Mouse (Mus musculus): Measurements from ENCODE around the gene Trank1. TPM values are rescaled to one million over a fixed set of nuclear protein-coding genes. Genes with fewer than 3 reads are reported as not detected.
A peak's percentile ranks its signal among the peaks of the same experiment; 100 is the strongest.

Trank1 gene
- polyA plus RNA-seq, 1 experiment from 2014 or later: not detected

DNA sequence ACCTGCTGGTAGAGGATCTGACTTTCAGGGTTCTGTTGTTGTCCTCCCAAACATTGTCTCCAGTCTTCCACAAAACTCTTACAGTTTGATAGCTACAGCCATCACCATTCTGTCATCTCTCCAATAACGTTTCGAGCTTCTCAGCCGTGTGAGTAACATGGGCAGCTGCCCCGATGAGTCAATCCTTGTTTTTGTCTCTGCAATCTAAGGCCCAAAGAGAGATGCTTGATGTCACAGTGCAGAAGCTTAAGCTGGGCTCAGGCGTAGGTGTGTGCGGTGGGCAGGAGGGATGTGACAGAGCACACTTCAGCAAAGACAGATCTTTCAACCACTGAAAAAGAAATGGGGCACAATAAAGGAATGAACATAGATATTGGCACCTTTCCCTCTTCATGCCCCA, 7.5 kb upstream of the Trank1 start:
- peaks cover under 1% of the 10 kb centered on the region; the same call in 1 of the 2 replicates for H3K27me3 ChIP-seq
- H3K9me3 ChIP-seq (replicated peaks): no peaks in the 10 kb centered on the region
- H3K4me1 ChIP-seq (replicated peaks): no peaks in the 10 kb centered on the region
- no peak overlapping the region for H3K9ac ChIP-seq
- H3K27ac ChIP-seq: no peak overlapping the region
- H3K36me3 ChIP-seq: no peaks in the 10 kb centered on the region
- ATAC-seq (replicated peaks; ENCODE audit: insufficient number of reproducible peaks, insufficient read depth, low FRiP score, low read depth): no peak
- H3K4me3 ChIP-seq: no peak overlapping the region
- WGBS: 85% methylated on average over 6 of the region's 6 CpGs
- H3K4me2 ChIP-seq: no peak overlapping the region

DNA sequence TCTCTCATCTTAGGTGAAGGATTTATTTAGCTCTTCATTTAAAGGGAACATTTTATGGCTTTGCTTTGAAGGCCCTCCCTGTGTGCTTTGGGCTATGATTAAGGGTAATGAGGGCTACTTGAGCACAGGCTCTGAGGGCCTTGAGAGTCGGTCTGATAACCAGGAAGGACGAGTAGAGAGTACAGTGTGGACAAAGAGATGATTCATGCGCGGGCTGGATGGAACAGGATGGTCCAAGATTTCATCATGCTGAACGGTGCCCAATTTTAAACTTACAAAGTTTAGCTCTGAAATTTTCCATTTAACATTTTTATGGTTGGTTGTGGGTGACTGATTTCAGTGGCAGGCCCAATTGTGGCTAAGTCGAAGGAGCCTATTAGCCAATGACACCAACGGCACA, 5.4 kb upstream of the Trank1 start:
- Histone ChIP-seq H3K9ac (no peak overlapping the region), H3K4me3 (no peak overlapping the region), H3K4me1 (replicated peaks) (no peaks in the 10 kb centered on the region), H3K27ac (no peak overlapping the region), H3K27me3 (peaks cover 21% of the 10 kb centered on the region), H3K4me2 (no peak overlapping the region), H3K9me3 (replicated peaks) (0 out of 2 replicates have a peak, but pooled peaks cover 2% of the 10 kb centered on the region), H3K36me3 (no peaks in the 10 kb centered on the region)
- ATAC-seq (replicated peaks; ENCODE audit: insufficient number of reproducible peaks, insufficient read depth, low FRiP score, low read depth): no peak
- WGBS: 78% methylated on average over 7 of the region's 7 CpGs

DNA sequence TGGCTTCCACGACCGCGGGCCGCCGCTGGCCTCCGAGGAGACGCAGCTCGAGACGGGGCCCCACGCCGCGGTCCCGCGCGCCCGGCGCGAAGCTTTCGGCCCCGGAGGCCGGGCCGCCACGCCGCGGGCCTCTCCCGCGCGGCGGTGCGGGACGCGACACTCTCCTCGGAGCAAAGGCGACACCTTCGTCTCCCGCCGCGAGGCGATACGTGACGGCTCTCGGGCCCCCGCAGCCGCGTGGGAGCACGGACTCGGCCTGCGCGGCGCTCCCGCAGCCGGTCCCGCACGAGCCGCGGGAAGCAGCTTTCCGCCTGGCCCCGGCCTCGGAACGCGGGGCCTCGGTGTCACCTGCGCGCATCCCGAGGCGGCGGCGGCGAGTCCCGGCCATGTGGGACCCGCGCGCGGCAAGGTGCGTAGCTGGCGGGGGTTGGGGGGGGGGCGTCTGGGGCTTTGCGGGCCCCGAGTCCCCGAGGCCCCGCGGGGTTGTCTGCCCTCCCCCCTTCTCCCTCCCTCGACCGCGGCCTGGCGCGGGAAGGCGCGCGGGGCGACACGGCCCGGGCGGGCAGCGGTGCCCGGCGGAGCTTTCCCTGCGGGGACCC, 403 bp downstream of the Trank1 start:
- peaks cover 61% of the 10 kb centered on the region for H3K27me3 ChIP-seq
- H3K4me2 ChIP-seq: peak overlapping the region; percentile 90
- 3% methylated on average over 69 of the region's 98 CpGs for WGBS
- peak overlapping the region; percentile 52 for H3K4me3 ChIP-seq
- H3K9ac ChIP-seq: 0 out of 2 replicates have a peak overlapping the region, but pooled peaks have one; percentile 3
- 0 out of 2 replicates have a peak, but pooled peaks cover 2% of the 10 kb centered on the region for H3K9me3 ChIP-seq (replicated peaks)
- H3K4me1 ChIP-seq (replicated peaks): peaks cover 16% of the 10 kb centered on the region
- no peak; the same call in 1 of the 2 replicates for ATAC-seq (replicated peaks; ENCODE audit: insufficient number of reproducible peaks, insufficient read depth, low FRiP score, low read depth)
- no peak overlapping the region for H3K27ac ChIP-seq
- no peaks in the 10 kb centered on the region for H3K36me3 ChIP-seq

DNA sequence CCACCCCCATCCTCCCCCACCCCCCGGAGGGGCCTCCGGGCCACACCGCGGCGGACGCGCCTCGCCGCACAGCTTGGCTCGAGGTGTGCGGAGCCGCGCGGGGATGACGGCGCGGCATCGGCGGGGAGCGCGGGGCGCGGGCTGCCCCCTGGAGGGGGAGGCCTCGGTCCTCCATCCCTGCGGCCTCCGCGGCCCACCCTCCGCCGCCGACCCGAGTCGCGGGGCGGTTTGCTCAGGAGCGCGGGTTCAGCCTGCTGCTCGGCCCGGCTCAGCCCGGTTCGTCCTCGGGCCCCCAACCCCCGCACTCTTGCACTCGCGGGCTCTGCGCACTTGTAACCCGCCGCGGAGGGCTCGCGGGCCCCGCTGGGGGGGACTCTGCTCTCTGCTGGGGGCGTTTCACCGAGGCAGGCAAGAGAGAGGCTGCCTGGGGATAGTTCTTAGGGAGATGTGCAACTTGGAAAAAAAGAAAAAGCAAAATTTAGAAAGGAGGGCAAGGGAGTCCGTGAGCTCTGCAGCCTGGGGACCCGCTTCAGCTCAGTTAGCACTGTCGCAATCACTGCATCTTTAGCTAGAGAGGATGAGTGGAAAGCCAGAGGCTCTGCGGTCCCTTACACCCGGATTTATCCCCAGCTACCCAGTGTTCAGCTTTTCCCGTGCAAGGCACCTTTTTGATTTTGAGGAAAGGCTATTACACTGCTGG, 1.1 kb downstream of the Trank1 start:
- Histone ChIP-seq H3K4me1 (replicated peaks) (peaks cover 16% of the 10 kb centered on the region), H3K9me3 (replicated peaks) (0 out of 2 replicates have a peak, but pooled peaks cover 2% of the 10 kb centered on the region), H3K4me3 (peak overlapping the region; percentile 52), H3K36me3 (no peaks in the 10 kb centered on the region), H3K9ac (0 out of 2 replicates have a peak overlapping the region, but pooled peaks have one; percentile 3), H3K27me3 (peaks cover 61% of the 10 kb centered on the region), H3K27ac (no peak overlapping the region), H3K4me2 (peak overlapping the region; percentile 90)
- WGBS: under 1% methylated on average over 43 of the region's 59 CpGs
- 0 out of 2 replicates have a peak, but pooled peaks have one; percentile 7 for ATAC-seq (replicated peaks; ENCODE audit: insufficient number of reproducible peaks, insufficient read depth, low FRiP score, low read depth)

DNA sequence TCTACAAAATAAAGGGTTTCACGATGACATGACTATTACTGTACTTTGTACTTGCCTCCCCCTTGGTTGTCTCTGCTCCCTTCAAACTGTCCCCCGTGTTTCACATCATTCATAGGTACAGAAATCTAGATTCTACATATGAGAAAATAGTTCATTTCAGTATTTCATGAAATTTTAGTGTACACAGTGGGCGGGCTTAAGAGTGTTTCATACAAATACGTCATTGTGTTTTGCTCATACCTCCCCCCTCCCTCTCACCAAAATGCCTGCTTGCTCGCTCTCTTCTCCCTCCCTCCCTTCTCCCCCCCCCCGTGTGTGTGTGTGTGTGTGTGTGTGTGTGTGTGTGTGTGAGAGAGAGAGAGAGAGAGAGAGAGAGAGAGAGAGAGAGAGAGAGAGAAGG, 1.8 kb downstream of the Trank1 start:
- Histone ChIP-seq H3K4me3 (peak overlapping the region; percentile 52; the same call in 1 of the 2 replicates), H3K36me3 (no peaks in the 10 kb centered on the region), H3K27me3 (peaks cover 61% of the 10 kb centered on the region), H3K27ac (no peak overlapping the region), H3K9ac (no peak overlapping the region), H3K4me2 (no peak overlapping the region), H3K9me3 (replicated peaks) (0 out of 2 replicates have a peak, but pooled peaks cover 2% of the 10 kb centered on the region), H3K4me1 (replicated peaks) (peaks cover 16% of the 10 kb centered on the region)
- WGBS: 14% methylated on average over 5 of the region's 6 CpGs
- ATAC-seq (replicated peaks; ENCODE audit: insufficient number of reproducible peaks, insufficient read depth, low FRiP score, low read depth): no peak

DNA sequence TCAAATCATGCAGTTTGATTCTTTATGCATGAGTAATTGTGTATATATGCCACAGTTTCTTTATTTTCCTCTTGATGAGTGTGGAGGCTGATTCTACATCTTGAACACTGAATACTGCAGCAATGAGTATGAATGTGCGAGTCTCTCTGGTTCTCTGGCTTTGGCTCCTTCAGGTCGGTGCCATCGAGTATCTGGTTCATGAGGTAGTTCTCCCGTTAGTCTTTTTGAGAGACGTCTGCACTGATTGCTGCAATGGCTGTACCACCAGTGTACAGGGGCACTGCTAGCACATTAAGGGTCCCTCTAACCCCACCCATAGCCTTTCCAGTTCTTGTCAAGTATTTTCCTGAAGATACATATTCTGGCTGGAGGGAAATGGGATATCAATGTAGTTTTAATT, 2.3 kb downstream of the Trank1 start:
- Histone ChIP-seq H3K9ac (no peak overlapping the region), H3K27me3 (peaks cover 61% of the 10 kb centered on the region), H3K4me1 (replicated peaks) (peaks cover 16% of the 10 kb centered on the region), H3K4me2 (no peak overlapping the region), H3K36me3 (no peaks in the 10 kb centered on the region), H3K4me3 (no peak overlapping the region), H3K27ac (no peak overlapping the region), H3K9me3 (replicated peaks) (0 out of 2 replicates have a peak, but pooled peaks cover 2% of the 10 kb centered on the region)
- 19% methylated on average over 5 of the region's 5 CpGs for WGBS
- ATAC-seq (replicated peaks; ENCODE audit: insufficient number of reproducible peaks, insufficient read depth, low FRiP score, low read depth): no peak

DNA sequence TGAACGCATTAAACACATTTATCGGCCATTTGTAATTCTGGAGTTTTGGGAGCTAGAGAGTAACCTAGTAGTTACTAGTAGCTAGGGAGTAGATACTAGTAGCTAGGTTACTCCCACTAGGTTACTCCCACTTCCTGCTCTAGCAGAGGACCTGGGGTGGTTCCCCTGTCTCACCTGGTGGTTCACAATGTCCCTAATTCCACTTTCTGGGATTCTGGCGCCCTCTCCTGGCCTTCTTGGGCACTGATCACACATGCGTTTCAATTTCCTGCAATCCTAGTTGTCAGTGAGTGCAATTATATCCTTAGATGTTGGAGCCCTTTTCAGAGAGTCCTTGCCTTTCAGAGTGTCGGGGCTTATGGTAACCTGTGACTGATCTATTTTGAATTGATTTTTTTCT, 2.7 kb downstream of the Trank1 start:
- 34% methylated on average over 5 of the region's 5 CpGs for WGBS
- peaks cover 60% of the 10 kb centered on the region for H3K27me3 ChIP-seq

DNA sequence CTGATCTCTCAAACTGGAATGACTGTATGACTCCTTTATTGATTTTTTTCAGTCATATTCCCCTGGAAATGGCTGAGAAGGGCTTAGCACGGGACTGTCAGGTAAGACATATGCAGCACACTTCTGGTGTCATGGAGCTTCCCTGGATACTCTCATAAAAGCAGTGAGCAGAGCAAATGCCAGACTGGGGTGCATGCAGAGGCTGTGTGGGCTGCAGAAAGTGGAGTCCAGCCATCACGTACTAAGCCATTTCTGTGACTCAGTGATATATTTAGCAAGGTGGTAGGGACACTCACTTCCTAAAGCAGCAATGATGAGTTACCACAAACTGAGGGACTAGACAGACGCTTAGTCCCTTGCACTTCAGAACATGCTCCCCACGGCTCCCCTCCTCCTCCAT, 9.4 kb downstream of the Trank1 start:
- ATAC-seq (replicated peaks; ENCODE audit: insufficient number of reproducible peaks, insufficient read depth, low FRiP score, low read depth): no peak

More for the DNA sequence above, 2.7 kb downstream of the Trank1 start:
- Histone ChIP-seq H3K9ac (no peak overlapping the region), H3K36me3 (no peaks in the 10 kb centered on the region), H3K9me3 (replicated peaks) (0 out of 2 replicates have a peak, but pooled peaks cover 2% of the 10 kb centered on the region), H3K4me3 (no peak overlapping the region), H3K27ac (no peak overlapping the region), H3K4me2 (no peak overlapping the region), H3K4me1 (replicated peaks) (peaks cover 16% of the 10 kb centered on the region)
- no peak for ATAC-seq (replicated peaks; ENCODE audit: insufficient number of reproducible peaks, insufficient read depth, low FRiP score, low read depth)

DNA sequence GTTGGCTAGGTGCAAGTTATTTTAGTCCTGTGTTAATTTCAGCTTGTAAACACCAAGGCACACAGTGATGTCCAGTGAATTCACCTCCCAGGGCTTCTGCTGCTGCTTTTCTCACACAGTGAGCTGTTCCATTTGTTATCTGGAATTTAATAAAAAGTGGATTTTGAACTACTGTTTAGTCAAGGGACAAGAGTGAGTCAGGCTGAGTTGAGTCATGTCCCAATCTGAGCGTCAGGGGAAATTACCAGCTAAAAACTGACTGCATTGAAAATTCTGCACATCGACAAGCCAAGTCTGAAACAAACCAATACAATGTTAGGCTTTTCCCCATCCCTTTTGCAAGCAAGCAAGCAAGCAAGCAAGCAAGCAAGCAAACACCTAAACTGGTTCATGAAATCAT, 13.3 kb downstream of the Trank1 start:
- no peaks in the 10 kb centered on the region for H3K4me1 ChIP-seq (replicated peaks)
- H3K4me2 ChIP-seq: no peak overlapping the region
- no peak overlapping the region for H3K9ac ChIP-seq
- H3K4me3 ChIP-seq: no peak overlapping the region
- WGBS: 71% methylated on average over 2 of the region's 2 CpGs
- H3K27me3 ChIP-seq: peaks cover 6% of the 10 kb centered on the region; the same call in 1 of the 2 replicates
- H3K9me3 ChIP-seq (replicated peaks): no peaks in the 10 kb centered on the region
- ATAC-seq (replicated peaks; ENCODE audit: insufficient number of reproducible peaks, insufficient read depth, low FRiP score, low read depth): no peak
- H3K36me3 ChIP-seq: no peaks in the 10 kb centered on the region
- H3K27ac ChIP-seq: no peak overlapping the region

More for the DNA sequence above, 9.4 kb downstream of the Trank1 start:
- no peak overlapping the region for H3K4me3 ChIP-seq
- H3K4me2 ChIP-seq: no peak overlapping the region
- H3K9me3 ChIP-seq (replicated peaks): no peaks in the 10 kb centered on the region
- H3K9ac ChIP-seq: no peak overlapping the region
- no peaks in the 10 kb centered on the region for H3K36me3 ChIP-seq
- peaks cover 14% of the 10 kb centered on the region for H3K27me3 ChIP-seq
- no peaks in the 10 kb centered on the region for H3K4me1 ChIP-seq (replicated peaks)
- 64% methylated on average over 4 of the region's 4 CpGs for WGBS
- no peak overlapping the region for H3K27ac ChIP-seq

DNA sequence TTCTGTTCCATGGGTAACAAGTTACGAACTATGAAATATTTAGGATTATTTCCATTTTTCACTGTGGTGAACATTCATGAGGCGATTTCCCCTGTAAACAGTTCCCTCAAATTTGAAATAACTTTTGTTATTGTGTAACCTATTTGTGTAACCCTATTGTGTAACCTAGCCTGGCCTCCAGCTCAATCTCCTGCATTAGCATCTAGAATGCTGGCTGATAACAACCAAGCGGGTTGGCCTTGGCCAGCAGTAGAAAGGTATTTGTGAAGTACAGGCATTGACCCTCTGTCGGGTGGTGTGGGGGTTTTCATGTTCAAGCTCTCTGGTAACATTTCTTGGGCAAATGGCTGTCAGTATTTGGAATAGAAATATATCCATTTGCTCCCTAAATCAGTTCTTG, 18.3 kb downstream of the Trank1 start:
- WGBS: 75% methylated on average over 4 of the region's 4 CpGs
- no peak overlapping the region for H3K9ac ChIP-seq
- no peak for ATAC-seq (replicated peaks; ENCODE audit: insufficient number of reproducible peaks, insufficient read depth, low FRiP score, low read depth)
- H3K27ac ChIP-seq: no peak overlapping the region
- no peaks in the 10 kb centered on the region for H3K9me3 ChIP-seq (replicated peaks)
- H3K4me2 ChIP-seq: no peak overlapping the region
- H3K27me3 ChIP-seq: no peaks in the 10 kb centered on the region
- H3K4me1 ChIP-seq (replicated peaks): 0 out of 2 replicates have a peak, but pooled peaks cover 6% of the 10 kb centered on the region
- no peak overlapping the region for H3K4me3 ChIP-seq
- no peaks in the 10 kb centered on the region for H3K36me3 ChIP-seq

DNA sequence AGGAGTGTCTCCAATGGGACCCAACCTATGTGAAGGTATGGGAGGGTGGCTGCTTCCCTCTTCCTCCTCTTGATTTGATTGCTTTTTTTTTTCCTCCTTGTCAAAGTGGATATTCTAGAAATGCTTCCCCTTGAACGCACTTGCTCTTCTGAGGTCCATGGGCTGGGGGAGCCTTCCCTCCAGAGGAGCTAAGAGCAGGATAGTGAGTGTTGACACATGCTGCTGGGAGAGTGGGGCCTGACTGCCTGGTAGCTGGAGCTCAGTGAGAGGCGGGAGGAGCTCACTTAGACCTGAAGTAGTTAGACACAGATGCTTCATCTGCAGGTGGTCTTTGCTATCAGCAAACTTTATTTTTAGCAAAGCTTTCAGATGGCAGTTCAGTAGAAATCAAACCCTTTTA, 22.3 kb downstream of the Trank1 start:
- Histone ChIP-seq H3K4me1 (replicated peaks) (0 out of 2 replicates have a peak, but pooled peaks cover 6% of the 10 kb centered on the region), H3K36me3 (no peaks in the 10 kb centered on the region), H3K4me3 (no peak overlapping the region), H3K4me2 (no peak overlapping the region), H3K9ac (no peak overlapping the region), H3K9me3 (replicated peaks) (no peaks in the 10 kb centered on the region), H3K27me3 (no peaks in the 10 kb centered on the region), H3K27ac (no peak overlapping the region)
- 30% methylated on average over 2 of the region's 2 CpGs for WGBS
- no peak for ATAC-seq (replicated peaks; ENCODE audit: insufficient number of reproducible peaks, insufficient read depth, low FRiP score, low read depth)
